Mouse (Mus musculus) ES-E14 (cell line): ENCODE results near the gene Kcnj14. TPM values are rescaled to one million over a fixed set of nuclear protein-coding genes. Genes with fewer than 3 reads are reported as not detected.

ENCODE experiments used
- DNase-seq: peaks from one replicate; pipeline ENCODE4 v3.0.0-alpha.2; 2013; ENCODE audit warnings: low read depth, low spot score
- H3K27ac ChIP-seq: 2 replicates; pipeline ENCODE4 v1.5.1; 2012; ENCODE audit warnings: low read depth, mild to moderate bottlenecking, low read length, moderate library complexity, mixed read lengths; ENCODE audit not compliant: poor library complexity, insufficient read depth, severe bottlenecking
- H3K36me3 ChIP-seq: 2 replicates; pipeline ENCODE4 v1.6.1; 2012; ENCODE audit warnings: mild to moderate bottlenecking, low read length, moderate library complexity, mixed read lengths; ENCODE audit not compliant: control insufficient read depth, poor library complexity, insufficient read depth, severe bottlenecking
- H3K4me1 ChIP-seq, 2 experiments: fragments of 150-350 bp in 1 of 2; sonication (generic) in 1 of 2; 2 replicates each; pipeline ENCODE4 v1.6.1; 2012; ENCODE audit warnings: low read length in 2 of 2, mild to moderate bottlenecking in 1 of 2, mixed read lengths in 1 of 2; ENCODE audit not compliant: control insufficient read depth in 2 of 2, insufficient read depth in 2 of 2, poor library complexity in 1 of 2
- H3K4me3 ChIP-seq, 2 experiments: fragments of 150-350 bp in 1 of 2; sonication (generic) in 1 of 2; 2 replicates each; pipeline ENCODE4 v1.5.1; 2012; ENCODE audit warnings: low read length in 2 of 2, low read depth in 1 of 2, mild to moderate bottlenecking in 1 of 2, mixed read lengths in 1 of 2; ENCODE audit not compliant: insufficient read depth in 1 of 2, poor library complexity in 1 of 2, severe bottlenecking in 1 of 2
- H3K9ac ChIP-seq: 2 replicates; pipeline ENCODE4 v1.6.1; 2012; ENCODE audit warnings: low read depth, mild to moderate bottlenecking, low read length, mixed read lengths; ENCODE audit not compliant: poor library complexity, insufficient read depth, severe bottlenecking
- H3K9me3 ChIP-seq: fragments of 150-350 bp; sonication (generic); 2 replicates; pipeline ENCODE4 v1.6.1; 2012; ENCODE audit warnings: low read depth, mild to moderate bottlenecking, low read length; ENCODE audit not compliant: control insufficient read depth, insufficient read depth
- CHD2 ChIP-seq: IDR thresholded peaks from 2 replicates; pipeline ENCODE4 v1.6.1; 2014; ENCODE audit warnings: mild to moderate bottlenecking, low read depth, low read length, inconsistent platforms
- HCFC1 ChIP-seq: IDR thresholded peaks from 2 replicates; pipeline ENCODE4 v1.6.1; 2012; ENCODE audit warnings: low read length, inconsistent platforms, borderline replicate concordance; ENCODE audit not compliant: insufficient read depth
- MAFK ChIP-seq: IDR thresholded peaks from 2 replicates; pipeline ENCODE4 v1.6.1; 2014; ENCODE audit warnings: mild to moderate bottlenecking, low read depth, low read length, inconsistent platforms; ENCODE audit not compliant: insufficient read depth
- ZC3H11A ChIP-seq: IDR thresholded peaks from 2 replicates; pipeline ENCODE4 v1.6.1; 2012; ENCODE audit warnings: low read depth, mild to moderate bottlenecking, inconsistent platforms, low read length, borderline replicate concordance
- ZNF384 ChIP-seq: IDR thresholded peaks from 2 replicates; pipeline ENCODE4 v1.6.1; 2012; ENCODE audit warnings: low read depth, low read length, inconsistent platforms
- in situ Hi-C, 2 experiments: fragments of 600-800 bp; cut with MboI; formaldehyde crosslinking; loops; one replicate each; pipeline ENCODE4 v1.15.1; 2025; ENCODE audit warnings: low sequenced_read_pairs in 2 of 2, inconsistent platforms in 1 of 2; ENCODE audit not compliant: unreplicated experiment in 2 of 2
- total RNA-seq: library from RNA; depleted of rRNA; stranded (reverse); fragments of 300-350 nt; gene quantifications from 2 replicates; pipeline ENCODE4 v1.2.3, GENCODE M21; 2012

Gene Kcnj14
- total RNA-seq, 1 experiment = 1.6 TPM

DNA sequence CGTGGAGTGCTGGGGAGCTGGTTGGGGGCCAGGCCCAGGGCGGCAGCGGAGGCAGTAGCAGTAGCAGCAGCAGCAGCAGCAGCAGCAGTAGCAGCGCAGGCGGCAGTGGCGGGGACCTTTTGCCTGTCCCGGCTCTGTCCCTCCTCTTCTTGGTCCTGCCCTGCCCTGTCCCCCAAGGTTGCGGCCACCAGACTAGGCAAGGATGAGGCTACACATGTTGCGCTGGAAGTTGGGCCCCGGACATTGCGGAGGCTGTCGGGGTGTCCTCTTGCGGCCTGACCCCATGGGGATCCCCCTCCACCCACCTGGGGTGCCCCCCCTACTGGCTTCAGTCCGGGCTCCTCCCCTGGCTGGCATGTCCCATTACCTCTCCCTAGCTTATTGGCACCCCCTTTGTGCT is 45.2 kb upstream of the Kcnj14 start:
- 0 out of 2 replicates have a peak overlapping the region, but pooled peaks have one; percentile 24 for H3K27ac ChIP-seq

DNA sequence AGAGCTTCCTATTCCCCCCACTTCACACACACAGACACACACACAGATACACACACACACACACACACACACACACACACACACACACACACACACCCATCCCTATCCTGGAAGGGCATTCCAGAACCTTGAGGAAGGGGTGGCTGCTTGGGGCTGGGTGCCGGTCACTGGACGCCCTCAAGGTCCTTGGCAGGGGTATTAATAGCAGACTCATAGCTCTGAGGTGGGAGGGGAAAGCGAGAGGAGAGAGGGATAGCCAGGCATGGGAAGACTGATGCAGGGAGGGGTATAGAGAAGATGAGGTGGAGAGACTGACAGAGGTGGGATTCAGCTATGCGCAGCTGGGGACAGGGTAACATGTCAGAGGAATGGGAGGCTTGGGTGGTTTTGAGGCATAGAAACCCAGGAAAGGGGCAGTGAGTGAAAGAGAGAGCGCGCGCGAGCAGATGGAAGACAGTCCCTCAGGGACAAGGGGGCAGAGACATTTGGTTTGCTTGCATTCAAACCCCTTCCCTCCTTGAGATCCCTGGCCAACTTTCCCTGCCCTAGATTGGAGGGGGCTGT is 44.6 kb upstream of the Kcnj14 start:
- no peak for DNase-seq
- Histone ChIP-seq H3K4me1 (peaks cover 1 to 11% of the 10 kb centered on the region in 2 experiments; a peak in 2 of 4 replicates), H3K36me3 (peaks cover 2% of the 10 kb centered on the region; the same call in 1 of the 2 replicates), H3K9me3 (no peaks in the 10 kb centered on the region), H3K4me3 (no peak overlapping the region), H3K27ac (no peak overlapping the region), H3K9ac (no peak overlapping the region)
- in situ Hi-C loops = no loop called here
- no peak for TF ChIP-seq ZC3H11A
- no peak for TF ChIP-seq ZNF384
- no peak for TF ChIP-seq MAFK
- TF ChIP-seq CHD2 = no peak
- no peak for TF ChIP-seq HCFC1

More for the DNA sequence above, 45.2 kb upstream of the Kcnj14 start:
- DNase-seq = no peak
- no peaks in the 10 kb centered on the region for H3K9me3 ChIP-seq
- TF ChIP-seq MAFK (no peak), ZNF384 (no peak), ZC3H11A (no peak), CHD2 (no peak), HCFC1 (no peak)
- peaks cover 3% of the 10 kb centered on the region; the same call in 1 of the 2 replicates for H3K36me3 ChIP-seq
- no peak overlapping the region for H3K9ac ChIP-seq
- peaks cover 1 to 11% of the 10 kb centered on the region in 2 experiments; a peak in 2 of 4 replicates for H3K4me1 ChIP-seq
- in situ Hi-C loops = no loop called here
- no peak overlapping the region; a peak in 1 of 4 replicates for H3K4me3 ChIP-seq

DNA sequence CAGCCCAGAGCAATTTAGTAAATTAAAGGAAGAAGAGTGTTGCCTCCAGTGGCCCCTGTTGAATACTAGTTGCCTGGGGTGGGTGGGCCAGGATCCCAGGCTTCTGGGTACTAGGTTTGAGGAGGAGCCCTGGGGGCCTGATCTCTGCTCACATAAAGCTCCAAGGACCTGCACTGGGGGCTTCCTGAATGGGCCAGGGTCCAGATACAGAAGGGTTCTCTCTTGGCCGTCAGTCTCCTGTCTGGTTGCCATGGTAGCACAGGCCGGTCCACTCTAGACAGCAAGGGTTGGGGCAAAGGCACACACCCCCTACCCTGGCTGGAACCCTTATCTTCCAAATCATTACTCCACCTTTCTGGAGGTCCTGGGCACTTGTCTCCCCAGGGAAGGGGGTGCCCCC is 43.3 kb upstream of the Kcnj14 start:
- Histone ChIP-seq H3K27ac (no peak overlapping the region), H3K36me3 (no peaks in the 10 kb centered on the region), H3K9me3 (no peaks in the 10 kb centered on the region), H3K4me1 (peaks cover 0 to 6% of the 10 kb centered on the region in 2 experiments; a peak in 1 of 4 replicates), H3K4me3 (no peak overlapping the region), H3K9ac (no peak overlapping the region)
- DNase-seq = no peak
- in situ Hi-C loops = no loop called here
- TF ChIP-seq MAFK = no peak
- TF ChIP-seq CHD2 = no peak
- no peak for TF ChIP-seq ZC3H11A
- no peak for TF ChIP-seq ZNF384
- TF ChIP-seq HCFC1 = no peak

DNA sequence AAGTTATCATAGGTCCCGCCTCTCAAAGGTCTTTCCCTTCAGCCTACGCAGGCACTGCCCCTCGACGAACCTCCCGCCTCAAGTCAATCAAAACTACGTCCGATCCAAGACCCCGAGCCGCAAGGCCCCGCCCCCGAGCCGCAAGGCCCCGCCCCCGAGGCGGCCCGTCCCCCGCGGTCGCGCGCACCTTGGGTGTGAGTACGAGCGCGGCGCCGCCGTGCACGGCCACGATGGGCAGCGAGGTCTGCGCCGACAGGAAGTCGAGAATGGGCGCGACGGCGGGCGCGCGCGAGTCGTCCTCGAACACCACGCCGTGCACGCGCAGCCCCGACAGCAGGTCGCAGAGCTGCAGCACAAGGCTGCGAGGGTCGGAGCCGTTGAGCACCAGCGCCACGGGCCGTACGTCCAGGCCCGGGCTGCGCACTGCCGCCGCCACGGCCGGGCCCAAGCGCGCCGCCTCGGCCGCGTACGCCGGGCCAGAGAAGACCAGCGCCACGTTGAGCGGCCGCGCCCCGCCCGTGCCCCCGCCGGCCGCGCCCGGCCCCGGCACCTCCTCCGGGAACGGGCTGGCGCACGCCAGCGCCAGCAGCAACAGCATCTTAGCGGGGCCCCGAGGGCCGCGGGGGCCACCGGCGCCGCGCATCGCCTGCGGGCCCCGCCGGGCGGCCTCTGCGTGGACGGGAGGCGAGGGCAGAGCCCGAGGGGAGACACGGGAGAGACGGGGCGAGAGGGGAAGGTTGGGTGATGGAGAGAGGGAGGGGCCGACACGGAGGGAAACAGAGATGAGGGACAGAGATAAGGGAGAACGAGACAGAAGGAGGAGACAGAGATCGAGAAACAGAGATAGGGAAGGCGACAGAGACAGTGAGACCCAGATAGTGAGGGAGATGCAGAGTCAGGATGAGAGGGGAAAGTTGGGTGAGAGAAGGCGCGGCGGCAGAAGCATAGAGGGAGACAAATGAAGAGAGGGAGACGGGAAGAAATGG is 41.6 kb upstream of the Kcnj14 start:
- in situ Hi-C loops = no loop called here
- H3K27ac ChIP-seq = peak overlapping the region; percentile 27; the same call in 1 of the 2 replicates
- peak overlapping the region; percentile 85 for H3K9ac ChIP-seq
- TF ChIP-seq ZC3H11A = no peak
- TF ChIP-seq HCFC1 = 0 out of 2 replicates have a peak, but pooled peaks have one; percentile 37
- peaks cover 3 to 9% of the 10 kb centered on the region in 2 experiments; a peak in 1 of 4 replicates for H3K4me1 ChIP-seq
- peak overlapping the region; percentile 78 to 91 for H3K4me3 ChIP-seq
- no peaks in the 10 kb centered on the region for H3K36me3 ChIP-seq
- peak; percentile 87 for DNase-seq
- no peaks in the 10 kb centered on the region for H3K9me3 ChIP-seq
